Mouse (Mus musculus): ENCODE measurements around the gene Lrig1.
"Not testable (repeated sequence)": the region's sequence is repeated elsewhere in the genome, so short reads cannot be mapped to it uniquely, and the experiment has no call there.

The Lrig1 gene

GRCm38 (mm10) chr6:94592243-94592642, 107.7 kb downstream of the Lrig1 start:
- DNase-seq (ENCODE audit: extremely low read depth, insufficient read length, low spot score), result no peak

GRCm38 (mm10) chr6:94588365-94588764, 111.6 kb downstream of the Lrig1 start:
- no peak for DNase-seq (ENCODE audit: extremely low read depth, insufficient read length, low spot score)

- DNase-seq (ENCODE audit: extremely low read depth, insufficient read length, low spot score), result no peak
Observed at GRCm38 (mm10) chr6:94584976-94585375, 115.0 kb downstream of the Lrig1 start.

- no peak for DNase-seq (ENCODE audit: extremely low read depth, insufficient read length, low spot score)
Observed at GRCm38 (mm10) chr6:94584147-94584695, 115.7 kb downstream of the Lrig1 start.

- DNase-seq (ENCODE audit: extremely low read depth, insufficient read length, low spot score), result no peak
Observed at GRCm38 (mm10) chr6:94582055-94582454, 117.9 kb downstream of the Lrig1 start.

GRCm38 (mm10) chr6:94577991-94578390, 122.0 kb downstream of the Lrig1 start:
- DNase-seq (ENCODE audit: extremely low read depth, insufficient read length, low spot score), result no peak

GRCm38 (mm10) chr6:94575526-94576166, 124.3 kb downstream of the Lrig1 start:
- DNase-seq (ENCODE audit: extremely low read depth, insufficient read length, low spot score), result no peak

- no peak for DNase-seq (ENCODE audit: extremely low read depth, insufficient read length, low spot score)
Observed at GRCm38 (mm10) chr6:94568040-94568439, 131.9 kb downstream of the Lrig1 start.

- DNase-seq (ENCODE audit: extremely low read depth, insufficient read length, low spot score), result no peak
Observed at GRCm38 (mm10) chr6:94565766-94566165, 134.2 kb downstream of the Lrig1 start.

- no peak for DNase-seq (ENCODE audit: extremely low read depth, insufficient read length, low spot score)
Observed at GRCm38 (mm10) chr6:94563203-94563940, 136.6 kb downstream of the Lrig1 start.

GRCm38 (mm10) chr6:94561346-94561745, 138.6 kb downstream of the Lrig1 start:
- DNase-seq (ENCODE audit: extremely low read depth, insufficient read length, low spot score), result no peak

- no peak for DNase-seq (ENCODE audit: extremely low read depth, insufficient read length, low spot score)
Observed at GRCm38 (mm10) chr6:94560896-94561295, 139.1 kb downstream of the Lrig1 start.

- not testable (repeated sequence) for DNase-seq (ENCODE audit: extremely low read depth, insufficient read length, low spot score)
Observed at GRCm38 (mm10) chr6:94558603-94559002, 141.4 kb downstream of the Lrig1 start.

All from 3134 (cell line).